Mouse (Mus musculus): ENCODE data around the gene Srsf3. TPM values are rescaled to one million over a fixed set of nuclear protein-coding genes. Genes with fewer than 3 reads are reported as not detected.

Gene Srsf3
- polyA plus RNA-seq, 1 experiment, result 103 TPM

- DNase-seq (ENCODE audit: low read depth), result no peak
Observed at GRCm38 (mm10) chr17:29044925-29045319, 12.5 kb downstream of the Srsf3 start.

GRCm38 (mm10) chr17:29045741-29046530, 13.5 kb downstream of the Srsf3 start:
- no peak for DNase-seq (ENCODE audit: low read depth)

- no peak for DNase-seq (ENCODE audit: low read depth)
Observed at GRCm38 (mm10) chr17:29046863-29047262, 14.4 kb downstream of the Srsf3 start.

- no peak for DNase-seq (ENCODE audit: low read depth)
Observed at GRCm38 (mm10) chr17:29047697-29048514, 15.5 kb downstream of the Srsf3 start.

- no peak for DNase-seq (ENCODE audit: low read depth)
Observed at GRCm38 (mm10) chr17:29048748-29049507, 16.5 kb downstream of the Srsf3 start.

- DNase-seq (ENCODE audit: low read depth), result no peak
Observed at GRCm38 (mm10) chr17:29049508-29049889, 17.1 kb downstream of the Srsf3 start.

GRCm38 (mm10) chr17:29049923-29050322, 17.5 kb downstream of the Srsf3 start:
- DNase-seq (ENCODE audit: low read depth), result no peak

GRCm38 (mm10) chr17:29050791-29051190, 18.4 kb downstream of the Srsf3 start:
- no peak for DNase-seq (ENCODE audit: low read depth)

- DNase-seq (ENCODE audit: low read depth), result no peak
Observed at GRCm38 (mm10) chr17:29053067-29053466, 20.6 kb downstream of the Srsf3 start.

GRCm38 (mm10) chr17:29053841-29054240, 21.4 kb downstream of the Srsf3 start:
- DNase-seq (ENCODE audit: low read depth), result no peak

- DNase-seq (ENCODE audit: low read depth), result no peak
Observed at GRCm38 (mm10) chr17:29054429-29054828, 22.0 kb downstream of the Srsf3 start.

GRCm38 (mm10) chr17:29055586-29055985, 23.2 kb downstream of the Srsf3 start:
- DNase-seq (ENCODE audit: low read depth), result no peak

GRCm38 (mm10) chr17:29056207-29056606, 23.8 kb downstream of the Srsf3 start:
- no peak for DNase-seq (ENCODE audit: low read depth)

GRCm38 (mm10) chr17:29056699-29057151, 24.3 kb downstream of the Srsf3 start:
- DNase-seq (ENCODE audit: low read depth), result no peak

- no peak for DNase-seq (ENCODE audit: low read depth)
Observed at GRCm38 (mm10) chr17:29057361-29057890, 25.0 kb downstream of the Srsf3 start.

- peak; percentile 85 for DNase-seq (ENCODE audit: low read depth)
Observed at GRCm38 (mm10) chr17:29057961-29058360, 25.5 kb downstream of the Srsf3 start.

- no peak for DNase-seq (ENCODE audit: low read depth)
Observed at GRCm38 (mm10) chr17:29058487-29058886, 26.1 kb downstream of the Srsf3 start.

GRCm38 (mm10) chr17:29059581-29059980, 27.2 kb downstream of the Srsf3 start:
- no peak for DNase-seq (ENCODE audit: low read depth)

GRCm38 (mm10) chr17:29060946-29061345, 28.5 kb downstream of the Srsf3 start:
- DNase-seq (ENCODE audit: low read depth), result no peak

GRCm38 (mm10) chr17:29062119-29063035, 29.9 kb downstream of the Srsf3 start:
- DNase-seq (ENCODE audit: low read depth), result no peak

Measured in gonadal fat pad, adult 2 months (tissue).